Mouse (Mus musculus) G1E (cell line): Measurements from ENCODE around the gene Slc13a2.

ENCODE experiments used
- CTCF ChIP-seq: IDR thresholded peaks from 2 replicates; pipeline ENCODE4 v1.5.1; 2012; ENCODE audit warnings: low read depth, low read length, inconsistent platforms, mixed read lengths
- GATA2 ChIP-seq: IDR thresholded peaks from 2 replicates; pipeline ENCODE4 v1.6.1; 2012; ENCODE audit warnings: low read depth, low read length, inconsistent platforms, borderline replicate concordance

DNA sequence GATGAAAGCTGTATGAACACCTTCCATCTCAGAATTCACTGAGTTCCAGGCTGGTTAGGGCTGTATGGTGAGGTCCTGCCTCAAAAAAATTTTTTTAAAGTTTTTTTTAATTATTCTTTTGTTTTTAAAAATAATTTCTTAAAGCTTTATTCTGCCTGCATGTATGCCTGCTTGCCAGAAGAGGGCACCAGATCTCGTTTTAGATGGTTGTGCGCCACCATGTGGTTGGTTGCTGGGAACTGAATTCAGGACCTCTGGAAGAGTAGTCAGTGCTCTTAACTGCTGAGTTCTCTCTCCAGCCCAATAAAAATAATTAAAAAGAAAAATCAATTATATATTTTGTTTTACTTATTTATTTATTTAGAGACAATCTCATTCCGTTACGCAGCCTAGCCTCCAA is 31.7 kb upstream of the Slc13a2 start:
- TF ChIP-seq CTCF (peak; percentile 47; the same call in 1 of the 2 replicates), GATA2 (no peak)
